Mouse (Mus musculus): Measurements from ENCODE around the gene Arl15.

The Arl15 gene

DNA sequence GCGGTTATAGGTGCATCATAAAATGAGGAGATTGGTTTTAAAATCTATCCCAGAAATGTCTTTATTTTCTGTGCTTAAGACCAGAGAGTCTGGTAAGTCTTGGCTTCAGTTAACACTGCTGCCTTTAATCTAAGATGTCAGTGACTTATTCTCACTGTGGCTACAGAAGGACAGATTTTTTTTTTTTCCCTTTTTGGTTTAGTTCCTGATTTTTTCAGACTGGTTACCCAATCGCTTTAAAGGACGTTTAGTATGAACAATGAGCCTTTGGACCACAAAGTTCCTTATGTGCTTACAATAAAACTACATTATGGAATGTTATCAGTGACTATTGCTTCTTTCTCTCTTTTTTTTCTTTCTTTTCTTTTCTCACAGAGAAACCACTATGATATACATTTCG is 81.4 kb downstream of the Arl15 start:
- DNase-seq = no peak

GRCm38 (mm10) chr13:113877420-113877819 is 83.1 kb downstream of the Arl15 start:
- peak in 1 of 2 experiments; percentile 36 for DNase-seq

DNA sequence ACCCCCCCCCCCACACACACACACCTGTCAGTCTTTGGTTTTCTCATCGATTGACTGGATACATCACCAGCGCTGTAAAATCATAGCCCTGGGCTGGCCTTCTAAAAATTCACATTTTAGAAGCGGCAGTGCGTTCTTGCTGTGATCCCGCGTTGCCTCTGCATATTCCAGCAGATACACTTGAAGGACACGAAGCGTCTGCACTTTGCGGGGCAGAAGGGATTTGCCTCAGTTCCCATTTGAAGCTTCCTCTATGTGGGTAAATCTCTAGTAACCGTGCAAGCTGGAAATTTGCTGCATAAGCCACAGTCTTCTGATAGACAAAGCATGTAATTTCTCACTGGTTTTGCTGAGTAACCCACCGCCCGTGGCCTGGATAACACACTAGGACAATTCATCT is 84.3 kb downstream of the Arl15 start:
- no peak for DNase-seq

GRCm38 (mm10) chr13:113879651-113880327 is 85.5 kb downstream of the Arl15 start:
- no peak for DNase-seq

DNA sequence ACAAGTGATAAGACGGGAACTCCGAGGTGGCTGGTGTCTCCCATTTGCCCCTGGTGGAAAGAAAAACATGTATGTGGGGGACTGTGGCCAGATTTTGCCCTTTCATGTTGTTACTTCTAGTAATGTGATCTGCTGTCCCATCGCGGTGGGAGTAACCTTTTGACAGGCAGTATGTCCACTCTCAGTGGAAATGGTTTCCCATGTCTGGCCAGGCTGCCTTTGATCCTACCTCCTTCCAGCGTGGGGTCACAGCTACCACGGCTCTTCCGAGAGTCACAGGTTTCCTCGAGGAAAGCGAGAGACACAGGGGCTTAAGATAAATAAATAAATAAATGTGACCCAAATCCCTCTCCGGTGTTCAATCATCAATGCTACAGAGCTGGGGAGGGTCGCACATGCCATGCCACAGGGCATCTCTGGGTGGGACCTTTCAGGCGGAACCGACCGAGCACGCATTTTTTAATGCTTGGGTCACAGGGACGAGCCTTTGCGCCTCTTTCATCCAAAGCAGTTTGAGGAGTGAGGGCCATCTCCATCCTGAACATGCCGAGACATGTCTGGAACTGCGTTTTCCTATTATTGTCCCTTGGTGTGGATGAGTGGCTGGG is 86.4 kb downstream of the Arl15 start:
- DNase-seq = no peak

DNA sequence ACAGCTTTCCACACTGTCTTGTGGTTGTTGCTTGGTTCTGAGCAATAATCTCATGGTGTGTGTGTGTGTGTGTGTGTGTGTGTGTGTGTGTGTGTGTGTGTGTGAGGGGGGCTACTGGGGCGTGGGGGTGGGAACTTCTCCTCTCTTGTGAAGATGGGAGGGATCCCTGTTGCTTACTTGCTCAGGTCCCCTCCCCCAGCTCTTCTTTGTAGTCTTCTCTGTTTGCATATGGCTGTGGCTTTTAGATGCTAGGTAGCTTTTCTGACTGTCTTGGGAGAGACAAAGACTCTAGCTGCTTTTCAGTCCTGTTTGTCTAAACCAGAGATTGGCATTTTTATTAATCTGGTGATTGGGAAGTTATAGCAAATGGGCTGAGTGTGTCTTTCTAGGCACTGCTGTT is 88.7 kb downstream of the Arl15 start:
- no peak for DNase-seq

GRCm38 (mm10) chr13:113887090-113887489 is 92.8 kb downstream of the Arl15 start:
- no peak for DNase-seq

DNA sequence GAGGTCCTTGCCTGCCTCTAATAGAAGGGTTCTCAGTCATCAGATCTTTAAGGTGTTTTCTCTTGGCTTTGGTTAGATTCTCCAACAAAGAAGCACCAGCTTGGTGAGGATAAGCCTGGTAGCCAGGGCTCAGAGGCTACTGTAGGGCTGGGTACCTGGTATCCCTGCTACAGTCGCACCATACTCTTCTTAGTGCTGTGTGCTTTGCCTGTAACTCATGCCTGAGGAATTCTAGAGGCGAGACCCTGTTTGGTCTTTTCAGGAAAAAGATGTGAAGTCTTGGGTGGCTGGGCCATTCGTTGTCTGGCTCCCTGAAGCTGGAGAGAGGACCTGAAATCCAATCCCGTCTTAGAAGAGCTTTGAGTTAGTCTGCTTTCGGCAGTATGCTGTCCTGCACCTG is 93.8 kb downstream of the Arl15 start:
- DNase-seq = no peak

DNA sequence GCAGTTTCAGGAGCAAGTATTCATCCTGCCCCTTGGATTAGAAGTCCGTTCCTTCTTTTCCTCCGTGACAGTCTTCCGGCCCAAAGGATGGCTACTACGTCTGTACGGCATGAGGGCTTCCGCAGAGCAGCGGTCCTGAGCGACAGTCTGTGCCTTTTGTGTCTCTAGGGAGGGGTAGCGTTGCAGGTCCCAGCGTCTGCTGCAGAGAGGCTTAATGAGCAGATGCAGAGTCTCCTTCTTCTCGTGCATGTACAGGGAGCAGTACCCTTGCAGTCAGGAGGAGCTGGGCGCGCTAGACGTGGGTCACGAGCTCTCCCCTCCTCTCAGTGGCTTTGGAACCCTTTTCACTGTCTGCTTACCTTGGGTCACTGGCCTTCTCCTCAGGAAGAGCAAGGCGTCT is 94.4 kb downstream of the Arl15 start:
- no peak for DNase-seq

GRCm38 (mm10) chr13:113889140-113890055 is 95.1 kb downstream of the Arl15 start:
- DNase-seq = no peak

DNA sequence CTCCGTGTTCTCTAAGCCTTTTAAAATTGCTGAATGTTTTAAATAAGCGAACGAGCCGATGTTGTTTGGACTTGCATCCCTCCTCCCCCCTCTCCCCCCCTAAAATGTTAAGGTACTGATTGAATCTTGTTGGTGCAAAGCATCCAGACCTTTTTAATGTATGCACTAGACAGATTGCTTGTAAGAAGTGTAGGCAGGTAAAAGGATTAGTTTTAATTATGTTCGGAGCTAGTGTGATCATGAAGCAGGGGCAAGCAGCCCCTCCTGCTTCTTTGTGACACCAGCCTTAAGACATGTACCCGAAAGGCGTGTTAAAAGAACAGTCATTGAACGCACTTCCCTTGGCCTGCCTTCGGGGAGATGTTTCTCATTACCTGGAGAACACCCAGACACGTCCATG is 102.4 kb downstream of the Arl15 start:
- DNase-seq = no peak

DNA sequence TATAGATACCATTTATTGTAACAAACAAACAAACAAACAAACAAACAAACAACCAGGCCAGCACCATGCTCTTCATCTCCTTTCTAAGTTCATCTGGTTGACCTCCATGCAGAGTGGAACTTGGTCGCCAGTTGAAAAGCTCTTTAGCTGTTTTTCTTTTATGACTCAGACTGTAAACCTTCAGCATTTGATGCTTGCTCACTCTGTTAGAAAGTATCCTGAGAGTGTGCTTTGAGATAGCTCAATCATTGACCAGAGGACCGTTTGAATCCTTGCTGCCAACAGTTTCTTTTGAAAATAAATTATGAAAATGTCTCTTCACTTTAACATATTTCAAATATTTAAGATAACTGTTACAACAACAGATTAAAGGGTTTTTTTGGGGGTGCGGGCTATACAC is 103.2 kb downstream of the Arl15 start:
- DNase-seq = no peak

DNA sequence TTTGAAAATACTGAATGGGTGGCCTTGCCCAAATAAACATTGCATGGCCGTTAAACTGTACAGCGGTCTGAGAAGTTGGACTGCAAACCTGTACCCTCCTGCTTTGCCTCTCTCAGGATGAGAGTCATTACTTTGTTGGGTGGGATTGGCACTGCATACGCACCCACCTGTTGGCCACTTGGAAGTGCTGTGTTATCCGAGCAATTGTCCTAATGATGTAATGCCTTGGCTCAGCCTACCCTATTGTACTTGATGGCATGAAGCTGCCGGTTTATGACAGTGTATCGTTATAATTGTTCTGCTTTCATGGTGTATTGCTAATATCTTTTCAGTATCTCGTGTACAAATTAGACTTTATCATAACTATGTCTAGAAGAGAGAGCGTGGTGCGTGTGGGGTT is 103.6 kb downstream of the Arl15 start:
- DNase-seq = no peak

- no peak for DNase-seq
Measured at GRCm38 (mm10) chr13:113901001-113901545, 106.8 kb downstream of the Arl15 start.

- no peak for DNase-seq
Measured at GRCm38 (mm10) chr13:113903255-113903654, 109.0 kb downstream of the Arl15 start.

DNA sequence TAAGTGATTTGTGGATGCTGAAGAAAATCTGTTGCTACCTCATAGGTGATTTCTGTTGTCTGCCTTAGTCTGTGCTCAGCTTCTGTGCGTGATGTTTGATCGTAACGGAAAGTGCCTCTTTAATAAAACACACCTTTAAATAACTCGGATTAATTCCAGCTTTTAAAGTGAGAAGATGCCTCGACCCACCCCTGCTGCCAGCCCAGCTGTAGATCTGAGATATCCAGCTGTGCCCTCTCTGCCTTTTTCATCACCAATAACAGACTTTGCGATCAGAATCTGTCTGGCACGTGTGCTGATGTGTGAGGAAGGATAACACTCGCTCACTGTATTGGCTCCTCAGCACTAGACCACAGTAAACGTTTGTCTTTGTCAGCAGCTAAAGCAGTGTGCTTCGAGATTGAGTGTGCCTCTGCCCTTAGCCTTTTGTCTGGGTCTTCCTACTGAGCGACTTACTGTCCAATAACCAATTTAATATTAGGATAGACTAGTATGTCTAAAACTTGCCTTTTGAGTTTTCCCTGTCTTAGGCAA is 117.7 kb downstream of the Arl15 start:
- no peak for DNase-seq

- DNase-seq = no peak
Measured at GRCm38 (mm10) chr13:113914551-113914971, 120.3 kb downstream of the Arl15 start.

DNA sequence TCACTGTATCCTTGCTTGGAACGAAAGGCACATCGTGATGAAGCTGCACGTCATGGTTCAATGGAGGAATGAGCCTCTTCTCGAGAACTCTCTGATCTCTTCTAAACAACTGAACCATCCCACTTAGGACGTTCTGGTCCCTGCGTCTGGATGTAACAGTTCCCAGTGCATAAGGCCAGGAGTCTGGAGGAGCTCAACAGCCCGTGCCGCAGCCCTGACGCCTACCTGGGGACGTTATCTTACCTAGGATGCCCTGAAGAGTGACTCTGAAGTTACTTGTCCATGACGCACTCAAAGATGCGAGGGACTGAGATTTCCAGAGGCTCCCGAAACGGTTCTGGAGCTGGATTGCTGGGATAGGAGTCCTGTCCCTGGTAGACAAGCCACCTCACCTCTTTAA is 121.4 kb downstream of the Arl15 start:
- no peak for DNase-seq

DNA sequence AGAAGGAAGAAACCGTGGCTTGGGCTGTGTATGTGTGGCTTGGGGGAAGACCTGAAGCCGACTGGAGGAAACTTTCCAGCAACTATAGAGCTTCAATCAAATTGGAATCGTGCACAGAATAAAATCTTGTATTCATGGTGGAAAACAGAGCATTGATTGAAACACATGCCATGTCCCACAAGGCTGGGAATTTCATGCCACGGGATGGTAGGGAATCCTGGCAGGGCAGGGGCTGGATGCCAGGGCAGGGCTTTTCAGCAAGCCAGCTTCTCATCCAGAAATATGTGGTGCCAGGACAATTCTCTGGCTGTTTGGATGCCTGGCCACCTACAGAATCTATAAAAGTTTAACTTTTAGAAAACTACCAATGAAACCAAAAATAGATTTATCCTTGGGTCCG is 122.5 kb downstream of the Arl15 start:
- DNase-seq = no peak

- no peak for DNase-seq
Measured at GRCm38 (mm10) chr13:113917376-113917775, 123.1 kb downstream of the Arl15 start.

GRCm38 (mm10) chr13:113917868-113918411 is 123.6 kb downstream of the Arl15 start:
- no peak for DNase-seq

DNA sequence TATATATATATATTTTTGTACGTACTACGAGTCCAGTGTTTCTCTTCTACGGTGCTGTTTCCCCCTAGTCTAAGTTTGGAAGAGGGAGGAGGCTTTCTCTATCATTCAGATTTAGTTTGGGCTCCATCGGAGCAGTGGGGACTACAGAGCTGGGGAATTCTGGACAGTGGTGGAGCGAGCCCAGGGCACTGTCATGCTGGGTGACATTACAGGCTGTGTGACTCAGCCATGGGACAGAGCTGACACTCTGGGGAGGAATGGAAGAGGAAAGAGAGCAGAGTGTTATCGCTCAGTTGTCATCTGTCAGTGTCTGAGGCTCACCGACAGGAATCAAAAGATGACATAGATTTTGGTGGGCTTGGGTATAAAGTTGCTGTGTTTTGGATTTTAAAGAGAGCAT is 124.4 kb downstream of the Arl15 start:
- DNase-seq = no peak

GRCm38 (mm10) chr13:113935697-113936096 is 141.4 kb downstream of the Arl15 start:
- no peak for DNase-seq

Data from spleen, adult 18-20 months (tissue).